Mouse (Mus musculus) bone marrow, adult 2 months (tissue): Measurements from ENCODE around the gene Gulp1.

Experiments
- CTCF ChIP-seq: fragments of 200-500 bp; IDR thresholded peaks from 2 replicates; pipeline ENCODE4 v1.5.1; 2011; ENCODE audit warnings: low read length, control low read depth; ENCODE audit not compliant: control insufficient read depth, insufficient read depth
- POLR2A ChIP-seq: fragments of 200-500 bp; IDR thresholded peaks from 2 replicates; pipeline ENCODE4 v1.6.1; 2011; ENCODE audit warnings: low read depth, mild to moderate bottlenecking, control low read depth, low read length, borderline replicate concordance; ENCODE audit not compliant: control insufficient read depth

GRCm38 (mm10) chr1:44806368-44806767 lies 255.1 kb downstream of the Gulp1 start:
- TF ChIP-seq CTCF (no peak), POLR2A (no peak)
